Mouse (Mus musculus) limb, embryonic 15.5 days (tissue): ENCODE results near the gene Pnmt. TPM values are rescaled to one million over a fixed set of nuclear protein-coding genes. Genes with fewer than 3 reads are reported as not detected.

Experiments
- ATAC-seq: fragments of 200-750 bp; cut with Nextera tagmentation; 2 replicates; pipeline ENCODE4 v1.8.0; 2017; ENCODE audit warnings: low read depth, moderate TSS enrichment; ENCODE audit not compliant: insufficient number of reproducible peaks, low FRiP score, low TSS enrichment
- H3K27ac ChIP-seq: fragments of 300-500 bp; sonication (generic); 2 replicates; pipeline ENCODE4 v1.5.1; 2015; ENCODE audit warnings: moderate library complexity, mild to moderate bottlenecking, inconsistent platforms
- H3K27me3 ChIP-seq: fragments of 300-500 bp; sonication (generic); 2 replicates; pipeline ENCODE4 v1.6.1; 2015; ENCODE audit warnings: inconsistent platforms
- H3K36me3 ChIP-seq: fragments of 300-500 bp; sonication (generic); 2 replicates; pipeline ENCODE4 v1.6.1; 2015; ENCODE audit warnings: inconsistent platforms
- H3K4me1 ChIP-seq: fragments of 300-500 bp; sonication (generic); 2 replicates; pipeline ENCODE4 v1.6.1; 2015; ENCODE audit warnings: inconsistent platforms
- H3K4me2 ChIP-seq: fragments of 300-500 bp; sonication (generic); 2 replicates; pipeline ENCODE4 v1.6.1; 2015; ENCODE audit warnings: mild to moderate bottlenecking, inconsistent platforms
- H3K4me3 ChIP-seq: fragments of 300-500 bp; sonication (generic); 2 replicates; pipeline ENCODE4 v1.5.1; 2015; ENCODE audit warnings: mild to moderate bottlenecking, inconsistent platforms
- H3K9ac ChIP-seq: fragments of 300-500 bp; sonication (generic); 2 replicates; pipeline ENCODE4 v1.6.1; 2015; ENCODE audit warnings: inconsistent platforms
- H3K9me3 ChIP-seq: fragments of 300-500 bp; sonication (generic); 2 replicates; pipeline ENCODE4 v1.6.1; 2016; ENCODE audit warnings: inconsistent platforms
- WGBS: fragments of 180-500 bp; shearing (Covaris S2); methylation state at CpG from one replicate; pipeline ENCODE4 v1.1.7; 2015; 5-methylcytosine and 5-hydroxymethylcytosine counted together
- polyA plus RNA-seq: library from polyadenylated mRNA; unstranded; fragments of >200 nt; fragmentation: Nextera tagmentation; extraction: Ambion mirVana; gene quantifications from 2 replicates; pipeline ENCODE4 v1.2.1, GENCODE M21; 2015

Gene Pnmt
- polyA plus RNA-seq = 1.6 TPM in 2 replicates

DNA sequence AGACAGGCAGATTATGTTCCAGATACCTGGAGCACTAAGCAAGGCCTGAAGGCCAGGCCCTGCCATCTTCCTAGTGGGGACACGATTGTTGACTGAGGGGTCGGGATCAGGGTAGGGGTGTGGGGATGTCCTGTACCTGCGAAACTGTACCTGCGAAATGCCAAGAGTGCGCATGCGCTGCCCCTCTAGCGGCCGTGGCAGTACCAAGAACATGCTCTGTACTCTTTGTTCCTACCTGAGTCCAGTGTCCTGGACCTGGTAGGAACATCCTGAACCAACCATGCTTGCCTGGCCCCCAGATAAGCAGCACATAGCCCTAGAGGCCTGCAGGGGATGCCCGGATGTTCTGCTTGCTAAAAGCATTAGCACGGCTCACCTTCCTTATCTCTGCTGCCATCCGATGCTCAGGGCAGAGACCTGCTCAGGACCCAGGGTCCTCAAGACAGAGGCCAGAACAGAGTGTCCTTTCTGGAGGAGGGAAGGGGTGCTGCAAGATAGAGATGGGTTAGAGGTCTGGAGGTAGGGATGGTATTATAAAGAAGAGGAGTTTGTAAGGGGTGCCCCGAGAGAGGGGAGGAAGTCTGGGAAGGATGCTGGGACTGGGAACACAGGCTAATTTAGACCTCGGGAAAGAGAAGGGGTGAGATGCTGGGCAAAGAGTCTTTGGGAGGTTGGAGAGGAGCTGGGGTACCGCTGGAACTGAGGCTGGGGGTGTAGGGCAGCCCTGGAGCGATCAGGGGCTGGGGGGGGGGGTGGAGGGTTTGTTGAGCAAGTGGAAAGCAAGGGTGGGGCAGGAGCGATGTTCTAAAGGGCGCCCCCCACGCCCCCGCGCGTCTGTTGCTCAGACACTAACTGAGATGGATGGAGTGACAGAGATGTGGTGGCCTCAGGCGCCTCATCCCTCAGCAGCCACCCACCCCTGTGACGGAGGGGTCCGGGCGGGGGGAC lies at the start of gene Pnmt:
Gene Pnmt (plus strand): TSS at position 813 of the 948 bp plus-strand sequence.
- Histone ChIP-seq H3K9me3 (no peaks in the 10 kb centered on the region), H3K27ac (no peak within 1 kb of the TSS), H3K9ac (no peak within 1 kb of the TSS), H3K4me2 (0 out of 2 replicates have a peak within 1 kb of the TSS, but pooled peaks have one; percentile 10), H3K27me3 (peaks cover 74% of the 10 kb centered on the region), H3K4me1 (peaks cover 13% of the 10 kb centered on the region), H3K36me3 (peaks cover 6% of the 10 kb centered on the region), H3K4me3 (0 out of 2 replicates have a peak within 1 kb of the TSS, but pooled peaks have one; percentile 2)
- 44% methylated on average over 23 of the region's 25 CpGs for WGBS
- no peak for ATAC-seq

DNA sequence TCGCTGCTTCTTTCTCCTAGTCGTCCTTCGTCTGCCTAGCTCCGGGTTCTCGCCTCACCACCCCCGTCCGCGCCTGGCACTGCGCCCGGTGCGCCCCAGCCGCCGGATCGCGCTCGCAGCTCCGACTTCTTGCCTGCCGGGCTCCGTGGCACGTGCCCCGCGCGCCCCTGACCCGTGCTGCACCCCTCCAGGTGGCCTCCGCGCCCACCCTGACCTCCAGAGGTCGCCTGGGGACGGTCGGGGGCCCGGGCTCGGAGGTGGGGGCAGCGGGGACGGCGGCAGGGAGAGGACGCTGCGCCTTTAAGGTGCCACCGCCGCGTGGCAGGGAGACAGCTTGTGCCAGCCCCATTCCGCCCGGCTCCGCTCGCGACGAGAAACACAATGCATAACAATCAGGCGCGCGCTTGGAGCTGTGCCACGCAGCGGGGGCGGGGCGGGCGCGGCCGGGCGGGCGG lies 47.7 kb upstream of the Pnmt start:
- Histone ChIP-seq H3K4me3 (peak overlapping the region; percentile 53), H3K4me2 (peak overlapping the region; percentile 99), H3K9me3 (no peaks in the 10 kb centered on the region), H3K9ac (peak overlapping the region; percentile 40), H3K36me3 (no peaks in the 10 kb centered on the region), H3K27me3 (peaks cover 87% of the 10 kb centered on the region), H3K27ac (no peak overlapping the region), H3K4me1 (peaks cover 39% of the 10 kb centered on the region)
- under 1% methylated on average over 57 of the region's 57 CpGs for WGBS
- ATAC-seq = no peak

DNA sequence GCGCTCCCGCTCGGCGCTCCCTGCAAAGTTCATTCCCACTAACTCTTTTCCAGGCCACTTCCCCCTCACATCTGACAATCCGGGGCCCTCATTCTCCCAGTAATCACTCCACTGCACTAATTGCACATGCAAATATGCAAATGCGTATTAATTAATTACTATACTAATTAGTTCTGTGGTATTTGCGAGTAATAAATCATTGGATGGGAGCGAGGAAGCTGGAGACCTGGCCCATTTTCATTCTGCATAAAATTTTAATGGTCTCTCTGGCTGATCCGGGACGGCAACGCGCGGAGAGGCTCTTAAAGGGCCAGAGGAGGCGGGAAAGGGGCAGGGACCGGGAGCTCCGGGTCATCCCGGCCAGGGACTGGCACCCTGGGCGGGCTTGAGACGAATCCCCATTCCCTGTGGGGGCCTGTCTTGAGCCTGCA lies 47.2 kb upstream of the Pnmt start:
- no peak for ATAC-seq
- WGBS = 0% methylated on average over 19 of the region's 19 CpGs
- Histone ChIP-seq H3K27ac (no peak overlapping the region), H3K4me1 (peaks cover 38% of the 10 kb centered on the region), H3K27me3 (peaks cover 85% of the 10 kb centered on the region), H3K4me2 (peak overlapping the region; percentile 99), H3K4me3 (peak overlapping the region; percentile 53), H3K36me3 (no peaks in the 10 kb centered on the region), H3K9me3 (no peaks in the 10 kb centered on the region), H3K9ac (peak overlapping the region; percentile 40; the same call in 1 of the 2 replicates)

DNA sequence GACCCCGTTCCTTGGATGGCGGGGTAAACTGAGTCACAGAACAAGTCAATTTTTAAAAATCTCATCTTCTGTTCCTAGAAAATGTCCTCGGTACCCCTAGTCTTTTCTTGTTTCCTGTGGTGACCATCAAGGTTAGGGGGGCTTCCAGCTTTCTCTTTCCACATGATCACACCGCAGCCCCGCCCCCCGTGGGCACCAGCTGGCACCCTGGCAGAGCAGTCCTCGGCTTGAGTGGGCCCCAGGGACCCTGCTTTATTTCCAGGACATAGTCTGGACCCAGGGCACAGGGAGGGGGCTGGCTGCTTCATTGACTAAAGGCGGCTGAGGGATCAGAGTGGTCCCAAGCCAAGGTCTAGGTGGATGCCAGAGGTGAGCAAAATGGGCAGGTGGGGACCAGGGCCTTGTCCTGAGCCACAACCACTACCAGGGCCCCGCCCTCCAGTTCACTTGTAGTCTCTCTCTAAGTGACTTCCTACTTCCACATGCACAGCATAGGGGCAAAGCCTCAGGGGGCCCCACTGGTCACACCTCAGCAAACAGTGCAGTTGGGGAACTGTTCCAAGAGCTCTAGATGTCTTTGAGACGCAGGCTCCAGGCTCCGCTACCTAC lies 46.5 kb upstream of the Pnmt start:
- peaks cover 31% of the 10 kb centered on the region for H3K4me1 ChIP-seq
- H3K9me3 ChIP-seq = no peaks in the 10 kb centered on the region
- H3K4me3 ChIP-seq = peak overlapping the region; percentile 53
- no peaks in the 10 kb centered on the region for H3K36me3 ChIP-seq
- H3K4me2 ChIP-seq = peak overlapping the region; percentile 99
- H3K9ac ChIP-seq = no peak overlapping the region
- no peak overlapping the region for H3K27ac ChIP-seq
- ATAC-seq = no peak
- H3K27me3 ChIP-seq = peaks cover 83% of the 10 kb centered on the region
- WGBS = 13% methylated on average over 11 of the region's 11 CpGs

DNA sequence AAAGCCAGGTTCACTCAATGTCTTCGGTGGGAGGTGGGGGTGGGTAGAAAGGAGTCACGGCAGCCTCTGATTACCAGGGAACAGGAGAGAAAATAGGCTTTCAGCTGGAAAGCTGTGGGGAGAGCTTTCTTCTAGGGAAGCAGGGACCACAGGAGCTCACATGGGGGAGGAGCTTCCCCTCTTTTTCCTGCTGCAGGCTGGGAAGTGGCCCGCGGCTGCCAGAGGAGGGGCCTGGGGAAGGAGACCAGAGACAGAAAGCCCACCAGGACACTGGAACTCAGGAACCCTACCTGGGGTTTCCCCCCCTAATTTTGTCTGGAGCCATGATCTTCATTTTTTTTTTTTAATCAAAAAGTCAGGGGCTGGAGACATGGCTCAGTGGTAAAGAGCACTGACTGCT lies 45.7 kb upstream of the Pnmt start:
- Histone ChIP-seq H3K9ac (no peak overlapping the region), H3K36me3 (no peaks in the 10 kb centered on the region), H3K4me1 (peaks cover 33% of the 10 kb centered on the region), H3K27me3 (peaks cover 79% of the 10 kb centered on the region), H3K4me2 (no peak overlapping the region), H3K27ac (no peak overlapping the region), H3K4me3 (no peak overlapping the region), H3K9me3 (no peaks in the 10 kb centered on the region)
- ATAC-seq = no peak
- WGBS = 17% methylated on average over 2 of the region's 4 CpGs

DNA sequence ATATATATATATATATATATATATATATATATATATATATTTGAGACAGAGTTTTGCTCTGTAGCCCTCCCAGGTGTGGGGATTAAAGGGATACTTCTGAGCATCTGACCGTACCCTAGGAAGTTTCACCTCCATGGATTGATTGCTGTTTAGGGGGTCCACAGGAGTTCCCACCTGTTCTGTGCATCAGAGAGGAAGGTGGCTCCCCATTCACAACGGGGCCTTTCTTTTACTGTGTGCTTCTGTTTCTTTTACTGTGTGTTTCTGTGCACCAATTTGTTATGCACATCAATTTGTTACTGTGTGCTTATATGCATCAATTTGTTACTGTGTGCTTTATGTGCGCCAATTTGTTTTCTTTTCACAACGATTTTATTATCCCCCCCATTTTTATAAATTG lies 45.1 kb upstream of the Pnmt start:
- peaks cover 33% of the 10 kb centered on the region for H3K4me1 ChIP-seq
- H3K27ac ChIP-seq = no peak overlapping the region
- H3K9me3 ChIP-seq = no peaks in the 10 kb centered on the region
- H3K27me3 ChIP-seq = peaks cover 77% of the 10 kb centered on the region
- no peak overlapping the region for H3K4me3 ChIP-seq
- 50% methylated on average over 4 of the region's 4 CpGs for WGBS
- ATAC-seq = no peak
- H3K9ac ChIP-seq = no peak overlapping the region
- H3K36me3 ChIP-seq = no peaks in the 10 kb centered on the region
- no peak overlapping the region for H3K4me2 ChIP-seq

DNA sequence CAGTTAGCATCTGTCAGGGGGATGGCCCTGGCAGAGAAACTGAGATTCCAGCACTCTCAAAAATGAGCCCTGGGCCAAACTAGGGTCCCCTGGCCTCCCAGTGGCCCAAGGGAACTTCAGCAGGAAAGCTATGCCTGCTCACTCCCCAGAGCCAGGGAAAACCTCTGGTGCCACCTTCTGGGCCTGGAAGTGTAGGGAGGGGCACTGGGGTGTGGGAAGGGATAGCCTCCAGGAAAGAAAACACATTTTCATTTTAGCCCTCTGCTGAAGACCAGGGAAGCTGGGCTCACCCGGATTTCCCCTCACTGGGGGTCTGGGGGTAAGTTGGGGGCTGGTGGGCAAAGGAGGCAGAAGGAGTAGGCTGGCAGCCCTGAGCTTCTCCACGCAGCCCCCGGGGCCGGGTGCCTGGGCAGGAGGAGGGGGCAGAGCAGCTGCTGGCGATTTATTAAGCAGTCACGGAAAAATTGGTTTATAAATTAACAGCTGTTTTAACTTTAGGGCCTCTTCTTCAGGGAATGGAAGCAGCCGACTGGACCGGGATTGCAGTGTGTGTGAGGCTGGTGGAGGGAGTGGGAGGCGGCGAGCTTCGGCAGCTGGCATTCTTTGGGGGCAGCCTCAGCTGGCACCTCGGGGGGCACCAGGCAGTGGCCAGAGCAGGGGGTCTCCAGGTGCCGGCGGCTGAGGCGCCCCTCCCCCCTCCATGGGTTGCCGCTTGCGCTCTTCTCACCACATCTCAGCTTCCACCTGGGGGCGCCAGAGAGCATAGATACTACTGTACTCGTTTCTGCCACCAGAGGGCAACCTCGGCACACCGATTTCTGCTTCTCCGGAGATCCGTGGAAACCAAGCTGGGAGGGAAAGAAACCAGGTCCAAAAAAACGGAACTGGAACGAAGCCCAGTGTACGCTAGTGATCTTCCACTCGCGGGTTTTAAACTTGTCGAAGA lies 44.0 kb upstream of the Pnmt start:
- Histone ChIP-seq H3K27me3 (peaks cover 77% of the 10 kb centered on the region), H3K9ac (no peak overlapping the region), H3K27ac (peak overlapping the region; percentile 3; the same call in 1 of the 2 replicates), H3K4me2 (peak overlapping the region; percentile 53), H3K4me1 (peaks cover 33% of the 10 kb centered on the region), H3K36me3 (no peaks in the 10 kb centered on the region), H3K4me3 (peak overlapping the region; percentile 31), H3K9me3 (no peaks in the 10 kb centered on the region)
- 0 out of 2 replicates have a peak, but pooled peaks have one; percentile 27 for ATAC-seq
- 1% methylated on average over 29 of the region's 29 CpGs for WGBS

DNA sequence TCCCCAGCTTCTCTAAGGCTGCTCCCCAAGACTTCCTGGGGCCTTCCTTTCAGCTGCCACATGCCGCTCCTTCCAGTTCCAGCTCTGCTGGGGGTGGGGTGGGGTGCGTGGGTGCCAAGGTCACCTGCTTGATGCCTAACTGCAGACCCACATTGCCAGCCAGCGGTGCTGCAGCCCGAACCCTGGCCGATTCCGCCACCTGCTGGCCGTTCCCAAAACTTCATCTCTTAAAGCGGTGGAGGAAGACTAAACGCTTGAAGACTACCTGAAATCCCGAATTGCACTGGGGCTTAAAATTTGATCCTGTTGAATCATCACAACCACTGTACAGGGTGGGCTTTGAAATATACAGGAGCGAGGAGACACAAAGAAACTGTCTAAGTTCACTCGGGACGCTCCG lies 41.0 kb upstream of the Pnmt start:
- Histone ChIP-seq H3K9me3 (no peaks in the 10 kb centered on the region), H3K9ac (no peak overlapping the region), H3K27ac (no peak overlapping the region), H3K4me3 (peak overlapping the region; percentile 16; the same call in 1 of the 2 replicates), H3K27me3 (peaks cover 77% of the 10 kb centered on the region), H3K4me2 (peak overlapping the region; percentile 33), H3K4me1 (peaks cover 29% of the 10 kb centered on the region), H3K36me3 (no peaks in the 10 kb centered on the region)
- no peak for ATAC-seq
- under 1% methylated on average over 14 of the region's 14 CpGs for WGBS

DNA sequence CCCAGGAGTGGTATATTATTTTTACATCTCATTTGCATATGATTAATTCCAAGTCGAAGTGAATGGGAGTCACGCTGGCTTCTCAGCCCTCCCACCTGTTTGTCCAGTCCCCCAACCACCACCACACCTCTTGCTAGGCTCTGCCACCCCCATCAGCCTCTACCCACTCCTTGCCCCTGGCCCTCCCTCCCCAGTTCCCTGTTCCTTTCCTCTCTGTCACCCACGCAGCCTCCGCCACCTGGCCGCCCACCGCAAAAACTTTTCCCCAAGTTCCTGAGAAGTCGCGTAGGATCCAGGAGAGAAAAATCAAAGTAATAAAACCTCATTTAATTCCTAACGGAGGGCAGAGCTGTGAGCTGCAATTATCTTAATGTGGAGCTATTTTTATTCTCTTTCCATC lies 40.1 kb upstream of the Pnmt start:
- Histone ChIP-seq H3K27ac (no peak overlapping the region), H3K9ac (no peak overlapping the region), H3K36me3 (no peaks in the 10 kb centered on the region), H3K4me2 (no peak overlapping the region), H3K27me3 (peaks cover 80% of the 10 kb centered on the region), H3K9me3 (no peaks in the 10 kb centered on the region), H3K4me3 (no peak overlapping the region), H3K4me1 (peaks cover 26% of the 10 kb centered on the region)
- 18% methylated on average over 9 of the region's 9 CpGs for WGBS
- no peak for ATAC-seq

DNA sequence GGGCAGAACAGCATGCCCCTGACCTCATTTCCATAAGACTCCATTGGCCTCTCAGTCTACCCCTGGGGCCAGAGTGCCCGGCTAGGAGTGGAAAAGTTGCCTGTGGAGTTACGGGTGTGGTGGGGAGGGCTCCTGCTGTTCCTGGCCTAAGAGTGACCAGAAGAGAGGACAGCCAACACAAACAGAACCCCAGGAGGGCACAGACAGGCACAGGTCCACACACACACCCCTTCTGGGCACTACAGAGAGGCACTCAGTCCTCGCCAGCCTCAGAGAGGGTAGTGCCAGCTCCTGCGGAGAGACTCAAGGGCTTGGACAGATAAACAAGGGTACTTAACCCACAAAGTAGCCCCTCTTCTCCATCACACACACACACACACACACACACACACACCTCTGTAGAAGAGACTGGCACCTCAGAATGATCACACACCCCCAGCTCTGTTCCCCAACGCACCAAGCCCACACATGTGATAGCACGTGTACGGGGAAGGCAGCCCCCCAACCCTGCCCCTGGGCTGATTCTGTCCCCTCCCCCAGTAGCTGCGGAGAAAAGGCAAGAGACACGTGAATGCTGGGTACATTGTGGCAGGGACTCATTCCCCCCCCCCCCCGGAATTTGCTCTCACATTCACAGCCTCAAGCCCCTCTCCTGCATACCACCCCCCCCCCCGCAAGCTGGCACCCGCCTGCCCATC lies 38.7 kb upstream of the Pnmt start:
- Histone ChIP-seq H3K9ac (no peak overlapping the region), H3K27ac (no peak overlapping the region), H3K4me3 (0 out of 2 replicates have a peak overlapping the region, but pooled peaks have one; percentile 53), H3K9me3 (no peaks in the 10 kb centered on the region), H3K36me3 (no peaks in the 10 kb centered on the region), H3K27me3 (peaks cover 80% of the 10 kb centered on the region), H3K4me1 (peaks cover 24% of the 10 kb centered on the region), H3K4me2 (peak overlapping the region; percentile 95; the same call in 1 of the 2 replicates)
- ATAC-seq = no peak
- 3% methylated on average over 12 of the region's 12 CpGs for WGBS
